Mouse (Mus musculus) erythroblast, embryonic 14.5 days (primary cell): ENCODE results near the gene Scmh1. TPM values are rescaled to one million over a fixed set of nuclear protein-coding genes. Genes with fewer than 3 reads are reported as not detected.

Experiments
- H3K27me3 ChIP-seq: 2 replicates; pipeline ENCODE4 v1.6.1; 2012; ENCODE audit warnings: inconsistent platforms; ENCODE audit not compliant: control insufficient read depth
- H3K36me3 ChIP-seq: 2 replicates; pipeline ENCODE4 v1.6.1; 2012; ENCODE audit warnings: mild to moderate bottlenecking, inconsistent platforms; ENCODE audit not compliant: control insufficient read depth
- H3K4me1 ChIP-seq: 2 replicates; pipeline ENCODE4 v1.6.1; 2012; ENCODE audit warnings: inconsistent platforms; ENCODE audit not compliant: control insufficient read depth
- H3K4me3 ChIP-seq: replicated peaks from 2 replicates; pipeline ENCODE3; 2012; ENCODE audit warnings: moderate library complexity, mild to moderate bottlenecking, inconsistent platforms
- H3K9me3 ChIP-seq: 2 replicates; pipeline ENCODE4 v1.6.1; 2012; ENCODE audit warnings: low read length, inconsistent platforms, mixed read lengths; ENCODE audit not compliant: control insufficient read depth
- GATA1 ChIP-seq: IDR thresholded peaks from 2 replicates; pipeline ENCODE4 v1.6.1; 2012; ENCODE audit warnings: low read length, inconsistent platforms, mixed read lengths
- TAL1 ChIP-seq: IDR thresholded peaks from 3 replicates; pipeline ENCODE4 v1.6.1; 2012; ENCODE audit warnings: low read length, inconsistent platforms, mixed read lengths
- polyA plus RNA-seq: library from polyadenylated mRNA; stranded (reverse); fragments of >175 nt; gene quantifications from 2 replicates; pipeline ENCODE4 v1.2.3, GENCODE M21; 2012

Gene Scmh1
- polyA plus RNA-seq, 1 experiment: 4.9 TPM

- Histone ChIP-seq H3K4me3 (no peak overlapping the region), H3K36me3 (no peaks in the 10 kb centered on the region), H3K4me1 (no peaks in the 10 kb centered on the region), H3K27me3 (no peaks in the 10 kb centered on the region; the same call in 1 of the 2 replicates), H3K9me3 (no peaks in the 10 kb centered on the region)
- TF ChIP-seq GATA1 (no peak), TAL1 (no peak)
Measured at GRCm38 (mm10) chr4:120373813-120374212, 31.3 kb upstream of the Scmh1 start.

DNA sequence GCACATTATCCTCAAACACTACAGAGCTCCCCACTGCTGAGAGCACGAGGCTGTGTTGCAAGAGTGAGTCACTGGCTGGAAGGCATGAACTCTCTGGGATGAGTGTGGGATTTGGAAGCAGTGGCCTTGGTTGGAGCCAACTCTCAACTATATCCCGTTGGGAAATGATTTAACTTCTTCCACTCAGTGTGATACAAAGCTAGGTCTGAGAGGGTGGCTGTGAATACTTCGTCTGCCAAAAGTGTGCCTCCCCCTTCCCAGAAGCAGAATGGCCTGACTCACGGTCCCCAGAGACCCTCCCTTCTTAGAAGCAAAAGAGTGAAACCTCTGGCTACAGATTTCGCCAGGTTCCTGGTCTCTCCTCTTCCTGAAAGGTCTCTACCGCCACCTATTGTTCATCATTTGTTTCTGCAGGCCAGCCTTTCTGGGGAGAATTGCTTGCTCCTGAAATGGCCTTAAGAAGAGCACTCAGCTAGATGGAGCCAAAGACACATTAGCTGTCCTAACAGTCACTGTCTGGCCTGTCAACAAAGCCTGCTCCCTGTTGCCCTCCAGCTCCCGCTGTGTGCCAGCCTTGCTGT, 24.2 kb upstream of the Scmh1 start:
- Histone ChIP-seq H3K4me1 (no peaks in the 10 kb centered on the region; the same call in 1 of the 2 replicates), H3K36me3 (no peaks in the 10 kb centered on the region), H3K27me3 (peaks cover 7% of the 10 kb centered on the region; the same call in 1 of the 2 replicates), H3K9me3 (no peaks in the 10 kb centered on the region), H3K4me3 (no peak overlapping the region)
- TF ChIP-seq TAL1 (no peak), GATA1 (no peak)

GRCm38 (mm10) chr4:120385496-120385895, 19.6 kb upstream of the Scmh1 start:
- Histone ChIP-seq H3K9me3 (no peaks in the 10 kb centered on the region), H3K36me3 (no peaks in the 10 kb centered on the region), H3K4me1 (peaks cover 4% of the 10 kb centered on the region), H3K4me3 (no peak overlapping the region), H3K27me3 (peaks cover 10% of the 10 kb centered on the region; the same call in 1 of the 2 replicates)
- TF ChIP-seq TAL1 (no peak), GATA1 (no peak)

DNA sequence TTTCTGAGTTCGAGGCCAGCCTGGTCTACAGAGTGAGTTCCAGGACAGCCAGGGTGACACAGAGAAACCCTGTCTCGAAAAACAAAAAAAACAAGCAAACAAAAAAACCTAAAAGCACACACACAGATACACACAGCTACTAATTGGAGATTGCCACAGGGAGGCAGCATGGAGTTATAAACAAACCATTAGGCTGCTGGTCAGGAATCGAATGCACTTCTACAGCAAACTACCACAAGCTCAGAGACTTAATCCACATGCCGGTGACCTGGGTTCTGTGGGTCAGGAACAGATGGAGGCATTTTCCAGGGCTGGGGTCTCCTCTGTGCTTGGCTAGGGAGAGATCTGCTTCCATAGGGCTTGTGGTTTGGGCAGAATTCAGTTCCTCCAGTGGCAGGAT, 17.6 kb upstream of the Scmh1 start:
- TF ChIP-seq GATA1: no peak
- TF ChIP-seq TAL1: no peak
- H3K27me3 ChIP-seq: peaks cover 10% of the 10 kb centered on the region; the same call in 1 of the 2 replicates

GRCm38 (mm10) chr4:120387968-120388367, 17.1 kb upstream of the Scmh1 start:
- H3K4me1 ChIP-seq: peaks cover 13% of the 10 kb centered on the region
- H3K4me3 ChIP-seq: no peak overlapping the region
- peaks cover 10% of the 10 kb centered on the region; the same call in 1 of the 2 replicates for H3K27me3 ChIP-seq
- no peak for TF ChIP-seq TAL1
- no peaks in the 10 kb centered on the region for H3K36me3 ChIP-seq
- no peaks in the 10 kb centered on the region for H3K9me3 ChIP-seq

More for the DNA sequence above, 17.6 kb upstream of the Scmh1 start:
- Histone ChIP-seq H3K4me1 (peaks cover 8% of the 10 kb centered on the region), H3K9me3 (no peaks in the 10 kb centered on the region), H3K4me3 (no peak overlapping the region), H3K36me3 (no peaks in the 10 kb centered on the region)

- H3K27me3 ChIP-seq: peaks cover 7% of the 10 kb centered on the region; the same call in 1 of the 2 replicates
Measured at GRCm38 (mm10) chr4:120388998-120389542, 16.0 kb upstream of the Scmh1 start.

GRCm38 (mm10) chr4:120389546-120389945, 15.5 kb upstream of the Scmh1 start:
- Histone ChIP-seq H3K9me3 (no peaks in the 10 kb centered on the region), H3K4me3 (no peak overlapping the region), H3K27me3 (peaks cover 6% of the 10 kb centered on the region; the same call in 1 of the 2 replicates), H3K4me1 (peaks cover 21% of the 10 kb centered on the region), H3K36me3 (no peaks in the 10 kb centered on the region)
- no peak for TF ChIP-seq TAL1

More at GRCm38 (mm10) chr4:120388998-120389542, 16.0 kb upstream of the Scmh1 start:
- Histone ChIP-seq H3K4me1 (peaks cover 21% of the 10 kb centered on the region), H3K9me3 (no peaks in the 10 kb centered on the region), H3K36me3 (no peaks in the 10 kb centered on the region), H3K4me3 (no peak overlapping the region)
- TF ChIP-seq GATA1: no peak
- TF ChIP-seq TAL1: no peak

GRCm38 (mm10) chr4:120391591-120391990, 13.5 kb upstream of the Scmh1 start:
- no peak for TF ChIP-seq GATA1
- TF ChIP-seq TAL1: no peak
- peaks cover 21% of the 10 kb centered on the region for H3K4me1 ChIP-seq
- no peaks in the 10 kb centered on the region for H3K36me3 ChIP-seq
- no peaks in the 10 kb centered on the region for H3K9me3 ChIP-seq
- no peak overlapping the region for H3K4me3 ChIP-seq
- peaks cover 2% of the 10 kb centered on the region; the same call in 1 of the 2 replicates for H3K27me3 ChIP-seq

DNA sequence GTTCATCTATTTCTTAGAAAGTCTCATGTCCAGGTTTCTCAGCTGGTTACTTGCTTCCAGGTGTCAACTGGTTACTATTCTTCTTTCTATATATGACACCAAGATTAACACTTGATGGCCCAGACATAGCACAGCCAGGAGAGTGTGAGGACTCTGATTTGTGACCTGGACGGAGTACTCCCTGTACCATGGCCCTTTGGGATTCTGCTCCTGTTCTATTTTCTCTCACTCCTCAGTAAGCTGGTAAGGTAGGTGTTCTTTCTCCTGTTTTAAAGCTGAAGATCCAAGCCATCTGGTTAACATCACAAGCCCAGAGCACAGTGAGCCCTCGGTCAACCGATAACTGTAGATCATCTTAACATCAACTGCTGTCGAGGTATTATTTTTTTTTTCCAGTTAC, 12.7 kb upstream of the Scmh1 start:
- no peaks in the 10 kb centered on the region for H3K36me3 ChIP-seq
- no peak for TF ChIP-seq GATA1
- no peak for TF ChIP-seq TAL1
- no peak overlapping the region for H3K4me3 ChIP-seq
- H3K4me1 ChIP-seq: peaks cover 21% of the 10 kb centered on the region
- no peaks in the 10 kb centered on the region for H3K9me3 ChIP-seq
- peaks cover 2% of the 10 kb centered on the region; the same call in 1 of the 2 replicates for H3K27me3 ChIP-seq
